Mouse (Mus musculus) layer of hippocampus, adult 9-10 months (tissue): ENCODE results near the gene Cnot10.

Experiments used
- DNase-seq: peaks from one replicate; pipeline ENCODE4 v3.0.0; 2022; ENCODE audit warnings: low spot score

Cnot10 gene

DNA sequence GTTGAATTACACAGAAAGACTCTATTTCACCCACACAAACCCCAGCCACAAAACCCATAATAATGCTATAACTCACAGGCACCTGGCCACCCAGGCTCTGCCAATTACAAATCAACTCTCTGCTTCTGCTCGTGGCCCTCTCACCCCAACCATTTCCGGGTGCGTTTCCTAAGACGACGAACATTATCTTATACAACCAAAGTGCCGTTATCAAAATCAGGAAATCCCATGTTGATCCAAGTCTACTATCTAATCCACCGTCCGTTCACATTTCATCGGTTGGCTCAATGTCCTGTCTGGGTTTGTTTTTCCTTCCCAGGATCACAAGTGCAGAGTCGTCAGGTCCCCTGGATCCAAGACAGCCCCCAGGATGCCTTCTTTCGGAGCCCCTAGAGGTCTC, 61.3 kb downstream of the Cnot10 start:
- no peak for DNase-seq

- DNase-seq = no peak
Measured at GRCm38 (mm10) chr9:114576001-114576400, 64.0 kb downstream of the Cnot10 start.

DNA sequence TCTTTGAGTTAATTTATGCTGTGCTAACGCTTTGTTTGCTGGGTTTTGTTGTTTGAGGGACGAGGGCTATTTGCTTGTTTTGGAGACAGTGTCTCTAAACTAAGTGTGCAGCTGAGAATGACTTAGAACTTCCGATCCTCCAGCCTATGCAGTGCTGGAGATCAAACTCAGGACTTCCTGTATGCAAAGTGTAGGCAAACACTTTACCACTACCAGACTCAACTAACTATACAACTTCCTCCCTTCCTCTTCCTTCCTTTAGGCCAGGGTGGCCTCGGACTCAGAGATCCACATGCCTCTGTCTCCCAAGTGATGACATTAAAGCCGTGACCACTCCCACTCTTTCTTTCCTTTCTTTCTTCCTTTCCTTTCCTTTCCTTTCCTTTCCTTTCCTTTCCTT, 66.5 kb downstream of the Cnot10 start:
- no peak for DNase-seq

- no peak for DNase-seq
Measured at GRCm38 (mm10) chr9:114568682-114569474, 71.1 kb downstream of the Cnot10 start.

- no peak for DNase-seq
Measured at GRCm38 (mm10) chr9:114564667-114565066, 75.3 kb downstream of the Cnot10 start.

DNA sequence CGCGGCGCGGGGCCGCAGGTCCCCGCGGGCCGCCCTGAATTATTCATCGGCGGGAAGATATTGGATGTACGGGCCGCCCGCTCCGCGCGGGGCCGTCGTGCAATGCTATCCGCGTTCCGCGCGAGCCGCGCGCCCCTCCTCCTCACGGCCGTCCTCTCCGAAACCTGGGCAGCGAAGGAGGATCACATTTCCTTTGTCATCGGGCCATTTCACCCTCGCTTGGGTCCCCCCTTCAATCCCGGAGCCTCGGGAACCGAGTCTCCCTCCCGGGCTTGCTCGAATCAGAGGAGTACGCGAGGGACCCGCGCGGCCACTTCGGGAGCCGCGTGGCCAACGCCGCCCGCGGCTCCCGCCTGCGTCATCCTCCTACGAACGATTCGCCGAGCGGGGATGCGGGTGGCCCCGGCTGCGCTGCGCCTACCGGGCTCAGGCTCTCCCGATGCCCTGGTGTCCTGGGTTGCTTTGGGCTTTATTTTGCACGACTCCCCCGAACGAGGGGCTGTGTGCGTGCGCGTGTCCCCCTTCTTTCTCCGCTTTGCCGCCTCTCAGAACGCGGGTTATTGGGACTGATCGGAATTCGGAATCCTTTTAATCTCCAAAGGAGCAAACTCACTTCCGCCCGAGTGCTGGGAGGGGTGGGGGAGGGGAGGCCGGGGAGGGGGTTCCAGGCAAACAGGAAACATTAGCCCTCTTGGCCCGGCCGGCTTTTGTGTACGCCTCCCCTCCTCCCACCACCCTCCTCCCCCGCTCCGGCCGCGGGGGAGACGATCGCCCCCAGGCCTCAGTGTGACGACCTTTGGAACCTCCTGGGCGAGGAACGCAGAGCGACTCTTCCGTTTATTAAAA, 76.0 kb downstream of the Cnot10 start, which contains the start of gene Trim71:
TSS of gene Trim71 (minus strand) at position 609 of the 846 bp plus-strand sequence.
- DNase-seq = no peak

DNA sequence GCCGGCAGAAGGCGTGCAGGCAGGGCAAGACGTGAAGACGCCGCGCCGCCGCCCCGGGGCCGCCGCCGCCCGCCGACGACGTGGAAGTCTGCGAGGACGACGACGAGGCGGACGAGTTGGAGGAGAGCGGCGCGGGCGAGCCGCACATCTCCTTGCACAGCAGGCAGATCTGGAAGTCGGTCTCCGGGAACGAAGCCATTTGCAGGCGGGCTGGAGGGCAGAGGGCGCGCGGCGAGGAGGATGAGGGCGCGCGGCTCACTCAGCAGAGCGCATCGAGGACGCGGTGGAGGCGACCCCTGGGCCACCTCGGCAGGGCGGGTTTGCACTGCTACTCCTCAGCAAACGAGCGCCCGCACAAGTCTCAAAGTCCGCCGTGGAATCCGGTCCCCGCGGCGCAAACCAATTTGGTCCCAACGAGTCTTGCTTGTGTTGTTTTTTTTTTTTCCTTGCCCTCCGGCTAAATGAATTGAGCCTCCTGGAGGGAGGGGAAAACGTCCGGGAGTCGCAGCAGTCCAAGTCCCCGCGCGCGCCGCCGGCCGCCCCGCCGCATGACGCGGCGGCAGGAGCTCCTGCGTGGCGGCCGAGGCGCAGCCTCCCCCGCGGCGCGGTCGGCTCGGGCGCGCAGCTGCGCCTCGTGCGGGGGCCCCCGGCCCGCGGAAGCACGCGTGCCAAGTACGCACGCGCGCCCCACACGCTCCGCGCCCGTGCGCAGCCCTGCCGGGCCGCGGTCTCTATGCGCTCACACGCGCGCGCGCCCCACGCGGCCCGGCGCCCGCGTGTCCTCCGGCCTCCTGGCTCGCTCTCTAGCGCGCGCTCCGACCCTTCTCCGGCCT, 76.8 kb downstream of the Cnot10 start:
- no peak for DNase-seq

- DNase-seq = no peak
Measured at GRCm38 (mm10) chr9:114562031-114562918, 77.7 kb downstream of the Cnot10 start.

DNA sequence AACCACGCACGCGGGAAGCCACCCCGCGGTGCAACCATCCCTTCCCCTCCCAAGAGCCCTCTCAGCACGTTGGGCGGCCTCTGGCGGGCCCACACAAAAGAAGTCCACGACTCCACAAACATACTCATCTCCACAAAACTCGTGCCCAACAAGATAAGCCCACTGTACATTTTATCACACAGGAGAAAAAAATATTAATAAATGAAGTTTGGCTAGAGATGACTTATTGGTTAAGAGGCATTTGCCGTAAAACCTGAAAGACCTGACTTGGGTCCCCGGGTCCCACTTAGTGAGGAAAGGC, 78.4 kb downstream of the Cnot10 start:
- DNase-seq = no peak

GRCm38 (mm10) chr9:114560771-114561670, 79.0 kb downstream of the Cnot10 start:
- DNase-seq = no peak

DNA sequence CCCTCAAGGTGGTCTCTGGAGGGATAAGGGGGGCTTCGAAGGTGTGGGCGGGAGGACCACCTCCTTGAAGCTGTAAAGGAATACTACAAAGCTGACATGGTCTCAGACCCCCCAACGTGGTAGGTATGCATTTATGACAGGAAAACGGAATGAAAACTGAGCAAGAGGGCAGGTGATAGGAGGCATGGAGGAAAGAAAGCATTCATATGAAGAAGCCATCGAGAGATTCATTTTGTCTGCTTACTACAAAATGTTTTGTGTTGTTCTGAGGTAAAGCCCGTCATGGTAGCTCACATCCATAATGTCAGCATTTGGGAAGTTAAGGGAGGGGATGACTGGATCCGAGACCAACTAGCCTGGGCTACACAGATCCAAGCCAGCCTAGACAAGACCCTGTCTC, 79.8 kb downstream of the Cnot10 start:
- no peak for DNase-seq

- DNase-seq = no peak
Measured at GRCm38 (mm10) chr9:114557086-114557485, 82.9 kb downstream of the Cnot10 start.

DNA sequence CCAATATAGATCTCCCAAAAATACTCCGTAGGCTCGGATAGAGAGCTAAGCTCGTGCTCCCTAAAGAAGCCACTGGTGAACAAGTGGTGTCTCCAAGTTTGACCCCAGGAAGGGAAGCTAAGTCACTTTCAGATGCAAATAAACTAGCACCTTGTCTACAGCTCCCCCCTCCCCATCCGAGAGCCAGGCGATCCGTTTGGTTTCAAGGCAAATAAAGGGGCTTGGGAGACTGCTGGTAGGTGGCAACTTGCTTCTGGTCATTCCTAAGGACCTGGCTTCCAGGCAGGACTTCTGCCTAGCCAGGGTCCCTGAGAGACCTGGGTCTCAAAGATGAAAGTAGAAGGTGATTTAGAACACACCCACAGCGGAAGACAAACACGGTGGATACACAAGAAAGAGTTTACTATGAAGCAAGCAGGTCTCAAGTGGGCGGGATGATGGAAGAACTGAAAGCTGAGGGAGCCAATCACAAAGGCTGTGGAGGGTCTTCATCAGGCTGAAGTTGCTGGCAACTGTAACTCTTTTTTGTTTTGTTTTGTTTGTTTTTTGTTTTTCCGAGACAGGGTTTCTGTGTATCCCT, 83.6 kb downstream of the Cnot10 start:
- DNase-seq = no peak

GRCm38 (mm10) chr9:114554355-114554979, 85.5 kb downstream of the Cnot10 start:
- no peak for DNase-seq

GRCm38 (mm10) chr9:114553828-114554227, 86.2 kb downstream of the Cnot10 start:
- no peak for DNase-seq

DNA sequence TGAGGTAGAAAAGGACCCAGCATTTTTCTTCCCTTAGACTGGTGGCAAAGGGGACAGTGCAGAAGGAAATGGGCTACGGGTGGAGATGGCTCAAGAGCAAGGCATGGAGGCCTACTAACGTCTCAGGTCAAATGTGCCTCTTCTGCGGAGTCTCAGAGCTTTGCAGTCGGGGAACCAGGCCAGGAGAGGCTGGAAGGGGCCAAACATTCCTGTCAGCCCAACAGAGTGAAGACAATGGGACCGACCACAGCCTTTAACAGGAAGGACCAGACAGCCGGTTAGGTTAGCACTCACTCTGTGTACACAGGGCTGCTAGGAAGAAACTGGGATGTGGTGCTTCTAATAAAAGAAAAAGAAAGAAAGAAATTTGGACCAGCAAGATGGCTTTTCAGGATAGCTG, 90.0 kb downstream of the Cnot10 start:
- no peak for DNase-seq

DNA sequence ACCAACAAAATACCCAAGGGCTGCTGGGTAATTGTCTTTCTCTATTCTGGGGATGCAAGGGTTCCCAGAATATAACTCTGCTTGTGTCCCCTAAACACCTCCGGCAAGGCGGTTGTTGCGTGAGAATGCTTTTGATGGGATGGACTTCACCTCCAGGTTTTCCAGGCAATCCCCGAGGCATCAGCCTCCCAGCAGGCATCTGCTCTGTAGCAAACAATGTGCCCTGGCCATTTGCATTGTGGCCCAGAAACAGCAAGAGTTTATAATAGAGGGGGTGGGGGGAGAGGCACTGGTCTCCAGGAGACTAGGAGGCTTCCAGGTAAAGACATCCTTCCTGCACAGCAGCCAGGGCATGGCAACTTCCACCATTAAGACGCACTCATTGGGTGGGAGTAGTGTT, 90.9 kb downstream of the Cnot10 start:
- DNase-seq = no peak

DNA sequence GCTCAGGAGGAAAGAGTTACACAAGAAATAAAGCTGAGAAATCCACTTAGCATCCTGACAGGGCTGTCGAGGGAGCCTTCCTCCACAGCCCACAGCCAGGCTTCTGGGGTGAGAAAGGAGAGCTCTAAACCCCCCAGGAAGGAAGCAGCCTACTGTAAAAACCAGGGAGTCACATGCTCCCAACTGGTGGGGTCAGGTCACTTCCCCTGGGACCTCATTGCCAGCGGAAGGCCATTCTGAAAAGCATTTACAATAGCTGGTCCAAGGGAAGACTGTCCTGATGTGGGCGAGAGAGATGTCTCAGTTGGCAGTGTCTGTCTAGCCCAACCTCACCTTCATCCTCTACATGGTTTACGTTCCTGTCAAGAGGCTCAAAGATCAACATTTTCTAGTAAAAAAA, 91.5 kb downstream of the Cnot10 start:
- DNase-seq = no peak

DNA sequence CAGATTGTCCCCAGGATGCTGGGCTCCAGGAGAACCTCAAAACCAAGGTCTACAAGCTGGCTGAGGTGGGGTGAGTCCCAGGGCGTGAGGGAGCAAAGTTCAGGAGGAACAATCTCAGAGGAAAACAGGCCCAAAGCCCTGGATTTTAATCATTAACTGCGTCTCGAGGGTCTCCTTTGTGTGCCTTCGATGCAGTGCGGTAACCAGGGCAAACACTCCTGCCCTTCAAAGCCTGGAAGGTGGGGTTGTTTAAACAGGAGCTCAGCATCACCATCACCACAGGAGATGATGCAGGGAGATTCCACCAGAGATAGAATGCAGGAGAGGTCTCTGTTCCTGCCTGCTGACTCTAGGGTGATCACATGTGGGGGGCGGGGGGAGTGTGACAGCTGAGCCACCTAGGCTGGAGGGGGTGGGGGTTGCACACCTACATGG, 92.3 kb downstream of the Cnot10 start:
- DNase-seq = no peak

DNA sequence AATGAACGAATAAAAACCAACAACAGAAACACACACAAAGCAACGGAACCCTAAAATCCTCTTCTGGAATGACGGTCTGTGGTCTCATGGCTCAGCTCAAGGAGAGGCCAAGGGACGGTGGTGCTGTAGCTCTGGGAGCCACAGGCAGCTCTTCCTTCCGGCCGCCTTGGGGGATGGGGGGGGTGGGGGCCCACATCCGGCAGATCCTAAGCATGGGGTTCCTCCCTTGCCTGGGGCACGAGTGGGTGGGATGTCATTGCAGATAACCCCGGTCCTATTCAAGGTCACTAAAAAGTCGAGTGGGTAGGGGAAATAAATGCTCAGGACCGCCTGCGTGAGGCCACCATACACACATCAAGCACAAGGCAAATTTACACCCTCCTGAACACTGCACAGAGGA, 93.2 kb downstream of the Cnot10 start:
- DNase-seq = no peak
